In genomic region chr1:58720988-58721387, GRCm38 (mm10) we compare ENCODE assay signal across 17 mouse cellular contexts. TPM values are rescaled to one million over a fixed set of nuclear protein-coding genes. Genes with fewer than 3 reads are reported as not detected.
DNase-seq lines count a peak whose midpoint lies in the region; ATAC-seq and TF ChIP-seq lines count a peak whose summit lies in the region.
"Had no signal": no experiment of that assay in that cellular context is flagged by ENCODE, and none has a peak within 500 bp of the region (broad histone marks: within the 10 kb centered on the region; RNA-seq: fewer than 3 reads in every experiment).

No protein-coding gene starts in this region.

- peak; percentile 5 for DNase-seq in kidney, adult 2 months
- DNase-seq in kidney, postnatal 4 days, result no peak
- peak; percentile 81 for DNase-seq in thymus, postnatal 0 days (ENCODE audit: low spot score)
- DNase-seq in cerebellum, postnatal 25 days, result no peak
- DNase-seq in cerebellum, adult 18-20 months, result no peak
- no peak for DNase-seq in frontal cortex, adult 2 months (ENCODE audit: extremely low spot score in 1 of 2, low spot score in 1 of 2)
- DNase-seq: heart, adult 11 months; kidney, adult 8-10 months; left cerebral cortex, postnatal 4 days; lung, adult 18-20 months; lung, postnatal 36 days; retina, postnatal 1 day had no signal

- peaks cover 37% of the 10 kb centered on the region for H3K4me1 ChIP-seq in kidney, adult 2 months (ENCODE audit: control insufficient read depth, insufficient read depth, low read length)
- H3K4me1 ChIP-seq: forebrain, embryonic 13.5 days; hindbrain, embryonic 15.5 days; neural tube, embryonic 15.5 days had no signal

- H3K27me3 ChIP-seq in kidney, adult 2 months (replicated peaks; ENCODE audit: control insufficient read depth, insufficient read depth, low read length), result no peaks in the 10 kb centered on the region
- H3K27me3 ChIP-seq: forebrain, embryonic 13.5 days; hindbrain, embryonic 15.5 days; neural tube, embryonic 15.5 days had no signal

- WGBS in kidney, adult 2 months, result 69% methylated on average over 4 of the region's 4 CpGs

- H3K27ac ChIP-seq in kidney, adult 2 months (ENCODE audit: insufficient read depth, low read depth, low read length), result no peak overlapping the region
- H3K27ac ChIP-seq: forebrain, embryonic 13.5 days; hindbrain, embryonic 15.5 days; neural tube, embryonic 15.5 days had no signal

- peaks cover 7% of the 10 kb centered on the region; the same call in 1 of the 2 replicates for H3K36me3 ChIP-seq in kidney, adult 2 months (ENCODE audit: control insufficient read depth, insufficient read depth, low read length)
- H3K36me3 ChIP-seq: hindbrain, embryonic 15.5 days; neural tube, embryonic 15.5 days had no signal

- H3K4me3 ChIP-seq in kidney, adult 2 months (ENCODE audit: insufficient read depth, low read depth, low read length), result no peak overlapping the region
- H3K4me3 ChIP-seq: forebrain, embryonic 13.5 days; hindbrain, embryonic 15.5 days; neural tube, embryonic 15.5 days had no signal

- no peak for TF ChIP-seq CTCF in kidney, adult 2 months (conservative IDR thresholded peaks at IDR 0.05; ENCODE audit: insufficient read depth, insufficient read length, low read depth, low read length)

- ATAC-seq in CD4-positive, CD25-positive, alpha-beta regulatory T cell, adult 4 months, result peak; percentile 78
- ATAC-seq in inflammation-experienced regulatory T-cells, adult 6 months, result peak; percentile 73
- ATAC-seq: forebrain, embryonic 13.5 days had no signal

- TF ChIP-seq POLR2A in kidney, adult 2 months (IDR thresholded peaks at IDR 0.05; ENCODE audit: low read depth, low read length), result no peak

RNA-seq across cellular contexts. Expression of gene Cflar, which starts 9.7 kb away (rescaled TPM):
- 65.8 and 71.1 TPM in 2 replicates for polyA plus RNA-seq in kidney, adult 2 months (2012; rRNA removed)
- polyA plus RNA-seq in CD4-positive, CD25-positive, alpha-beta regulatory T cell, adult 4 months (2017; shearing (Covaris generic)), result 100 to 1,000 TPM; 158 to 204 TPM
- 100 to 1,000 TPM; 124 to 177 (median 175) TPM for polyA plus RNA-seq in inflammation-experienced regulatory T-cells, adult 6 months (2017; shearing (Covaris generic))
- 99.4 and 118 TPM in 2 replicates for polyA plus RNA-seq in thymus, postnatal 0 days (2015; fragmentation: Nextera tagmentation; extraction: Ambion mirVana)
- 17.7 and 20.7 TPM in 2 replicates for polyA plus RNA-seq in frontal cortex, adult 2 months (2012; rRNA removed)

RNA-seq across cellular contexts. Expression of gene Als2cr12, which starts 25.2 kb away (rescaled TPM):
- 0.80 and 0.88 TPM in 2 replicates for polyA plus RNA-seq in kidney, adult 2 months (2012; rRNA removed)
- under 1 TPM in 1 of 2 experiments, not detected in 1; 0.16 TPM for polyA plus RNA-seq in CD4-positive, CD25-positive, alpha-beta regulatory T cell, adult 4 months (2017; shearing (Covaris generic))
- polyA plus RNA-seq in inflammation-experienced regulatory T-cells, adult 6 months (2017; shearing (Covaris generic)), result not detected
- 0.14 and 0.35 TPM in 2 replicates for polyA plus RNA-seq in thymus, postnatal 0 days (2015; fragmentation: Nextera tagmentation; extraction: Ambion mirVana)
- not detected in 2 replicates for polyA plus RNA-seq in frontal cortex, adult 2 months (2012; rRNA removed)
- polyA plus RNA-seq: forebrain, embryonic 13.5 days; hindbrain, embryonic 15.5 days; neural tube, embryonic 15.5 days had no signal

Comparison
In these comparisons a context has a peak if more than half of its experiments do, and no peak if none do; other contexts are left out.
1. DNase-seq: peak in kidney, adult 2 months (single experiment) and thymus, postnatal 0 days (single experiment); none in kidney, postnatal 4 days (0 of 2), cerebellum, postnatal 25 days (0 of 2), cerebellum, adult 18-20 months (0 of 2) and frontal cortex, adult 2 months (0 of 2).